Mouse (Mus musculus): ENCODE measurements around the gene Gm20890. TPM values are rescaled to one million over a fixed set of nuclear protein-coding genes. Genes with fewer than 3 reads are reported as not detected.
"Not testable (repeated sequence)": the region's sequence is repeated elsewhere in the genome, so short reads cannot be mapped to it uniquely, and the experiment has no call there.

Gm20890 gene
- not detected in 2 replicates for polyA plus RNA-seq (2014; fragmentation: Nextera tagmentation; extraction: Ambion mirVana)

- not testable (repeated sequence) for H3K36me3 ChIP-seq (ENCODE audit: control insufficient read depth, insufficient read depth, low read length); H3K27ac ChIP-seq (ENCODE audit: low read length); H3K4me1 ChIP-seq (ENCODE audit: control insufficient read depth, insufficient read depth, low read length); H3K27me3 ChIP-seq (ENCODE audit: control insufficient read depth, insufficient read depth, low read length); H3K9me3 ChIP-seq (ENCODE audit: control insufficient read depth, low read depth, low read length); H3K9ac ChIP-seq (replicated peaks; ENCODE audit: low read depth, low read length); ATAC-seq (ENCODE audit: insufficient number of reproducible peaks, insufficient read depth, low FRiP score, low read depth); H3K4me3 ChIP-seq (ENCODE audit: low read depth, low read length); H3K4me2 ChIP-seq (replicated peaks; ENCODE audit: low read depth, low read length)
- WGBS, result no CpG with 5 or more reads among the region's 5 CpGs
Observed at GRCm38 (mm10) chrY:26776699-26777098, at the start of gene Gm20890. Gm20890 (minus strand) TSS chrY:26776799.
